20 mouse cellular contexts compared by ENCODE assay signal in genomic region chr13:97386511-97386910, GRCm38 (mm10).
DNase-seq lines count a peak whose midpoint lies in the region; ATAC-seq and TF ChIP-seq lines count a peak whose summit lies in the region.
"Had no signal": no experiment of that assay in that cellular context is flagged by ENCODE, and none has a peak within 500 bp of the region (broad histone marks: within the 10 kb centered on the region; RNA-seq: fewer than 3 reads in every experiment).

No protein-coding gene starts in this region.

- H3K9me3 ChIP-seq in lung, embryonic 14.5 days (ENCODE audit: low read depth, low read length) = no peaks in the 10 kb centered on the region
- H3K9me3 ChIP-seq in intestine, postnatal 0 days (ENCODE audit: control insufficient read depth) = no peaks in the 10 kb centered on the region
- no peaks in the 10 kb centered on the region for H3K9me3 ChIP-seq in stomach, embryonic 15.5 days
- H3K9me3 ChIP-seq in midbrain, embryonic 10.5 days (replicated peaks) = no peaks in the 10 kb centered on the region
- H3K9me3 ChIP-seq: embryonic facial prominence, embryonic 13.5 days; forebrain, embryonic 10.5 days; heart, embryonic 13.5 days; limb, embryonic 10.5 days; liver, embryonic 13.5 days had no signal

- no peak overlapping the region for H3K4me2 ChIP-seq in lung, embryonic 14.5 days
- no peak overlapping the region for H3K4me2 ChIP-seq in intestine, postnatal 0 days (replicated peaks; ENCODE audit: low read depth)
- H3K4me2 ChIP-seq in stomach, embryonic 15.5 days = no peak overlapping the region
- H3K4me2 ChIP-seq: embryonic facial prominence, embryonic 13.5 days; heart, embryonic 13.5 days; liver, embryonic 13.5 days had no signal

- H3K4me3 ChIP-seq in lung, embryonic 14.5 days (ENCODE audit: low read depth, low read length) = no peak overlapping the region
- no peak overlapping the region for H3K4me3 ChIP-seq in intestine, postnatal 0 days (ENCODE audit: low read depth, low read length)
- H3K4me3 ChIP-seq in stomach, embryonic 15.5 days (replicated peaks) = no peak overlapping the region
- H3K4me3 ChIP-seq in midbrain, embryonic 10.5 days = no peak overlapping the region
- H3K4me3 ChIP-seq: embryonic facial prominence, embryonic 13.5 days; forebrain, embryonic 10.5 days; heart, embryonic 13.5 days; limb, embryonic 10.5 days; liver, embryonic 13.5 days; megakaryocyte, embryonic 14.5 days had no signal

- no peak for TF ChIP-seq CTCF in lung, embryonic 14.5 days (IDR thresholded peaks at IDR 0.05; ENCODE audit: low read depth)
- TF ChIP-seq CTCF in intestine, postnatal 0 days (IDR thresholded peaks at IDR 0.05; ENCODE audit: low read depth) = no peak

- H3K36me3 ChIP-seq in lung, embryonic 14.5 days (ENCODE audit: insufficient read depth) = no peaks in the 10 kb centered on the region
- H3K36me3 ChIP-seq in intestine, postnatal 0 days (ENCODE audit: control insufficient read depth, insufficient read depth) = no peaks in the 10 kb centered on the region
- H3K36me3 ChIP-seq in stomach, embryonic 15.5 days = no peaks in the 10 kb centered on the region
- H3K36me3 ChIP-seq in midbrain, embryonic 10.5 days = no peaks in the 10 kb centered on the region
- H3K36me3 ChIP-seq: embryonic facial prominence, embryonic 13.5 days; forebrain, embryonic 10.5 days; heart, embryonic 13.5 days; limb, embryonic 10.5 days; liver, embryonic 13.5 days had no signal

- H3K4me1 ChIP-seq in lung, embryonic 14.5 days (ENCODE audit: insufficient read depth) = peaks cover 3% of the 10 kb centered on the region
- H3K4me1 ChIP-seq in intestine, postnatal 0 days (replicated peaks; ENCODE audit: control insufficient read depth, insufficient read depth, low read length) = peaks cover 12% of the 10 kb centered on the region
- H3K4me1 ChIP-seq in stomach, embryonic 15.5 days = peaks cover 4% of the 10 kb centered on the region
- peaks cover 17% of the 10 kb centered on the region for H3K4me1 ChIP-seq in midbrain, embryonic 10.5 days
- H3K4me1 ChIP-seq: megakaryocyte, embryonic 14.5 days had no signal

- DNase-seq in lung, embryonic 14.5 days = peak; percentile 40
- DNase-seq in lung, postnatal 10 days = no peak
- peak; percentile 38 for DNase-seq in Muller cell, postnatal 12 days (ENCODE audit: inconsistent ontology term)
- no peak for DNase-seq in kidney, postnatal 36 days
- DNase-seq in midbrain, embryonic 10.5 days (ENCODE audit: low spot score) = no peak
- DNase-seq in heart, adult 18-20 months = no peak
- DNase-seq: adrenal gland, adult 2 months; cerebellum, adult 18-20 months; kidney, adult 18-20 months; kidney, postnatal 14 days; liver, embryonic 13.5 days; right cerebral cortex, postnatal 25 days; thymus, postnatal 25 days had no signal

- H3K27ac ChIP-seq in lung, embryonic 14.5 days (ENCODE audit: low read depth) = no peak overlapping the region
- H3K27ac ChIP-seq in intestine, postnatal 0 days (ENCODE audit: low read depth, low read length) = no peak overlapping the region
- peak overlapping the region; percentile 21; the same call in 1 of the 2 replicates for H3K27ac ChIP-seq in stomach, embryonic 15.5 days
- H3K27ac ChIP-seq in midbrain, embryonic 10.5 days (replicated peaks) = no peak overlapping the region
- H3K27ac ChIP-seq: embryonic facial prominence, embryonic 13.5 days; forebrain, embryonic 10.5 days; heart, embryonic 13.5 days; limb, embryonic 10.5 days; liver, embryonic 13.5 days had no signal

- 16% methylated on average over 3 of the region's 3 CpGs for WGBS in lung, embryonic 14.5 days
- 20% methylated on average over 3 of the region's 3 CpGs for WGBS in intestine, postnatal 0 days
- 25% methylated on average over 3 of the region's 3 CpGs for WGBS in stomach, embryonic 15.5 days
- whole genome bisulfite sequencing in midbrain, embryonic 10.5 days = 75% methylated on average over 3 of the region's 3 CpGs

- no peaks in the 10 kb centered on the region for H3K27me3 ChIP-seq in lung, embryonic 14.5 days (ENCODE audit: insufficient read depth, low read length)
- no peaks in the 10 kb centered on the region for H3K27me3 ChIP-seq in intestine, postnatal 0 days (replicated peaks; ENCODE audit: control insufficient read depth, insufficient read depth, low read length)
- no peaks in the 10 kb centered on the region for H3K27me3 ChIP-seq in stomach, embryonic 15.5 days (replicated peaks)
- 0 out of 2 replicates have a peak, but pooled peaks cover 6% of the 10 kb centered on the region for H3K27me3 ChIP-seq in midbrain, embryonic 10.5 days (ENCODE audit: low read depth, poor library complexity, severe bottlenecking)
- H3K27me3 ChIP-seq: liver, embryonic 13.5 days had no signal

- H3K9ac ChIP-seq in lung, embryonic 14.5 days = no peak overlapping the region
- H3K9ac ChIP-seq in intestine, postnatal 0 days (ENCODE audit: low read depth, low read length) = no peak overlapping the region
- H3K9ac ChIP-seq in stomach, embryonic 15.5 days = no peak overlapping the region
- H3K9ac ChIP-seq: embryonic facial prominence, embryonic 13.5 days; heart, embryonic 13.5 days; liver, embryonic 13.5 days had no signal

- no peak for ATAC-seq in lung, embryonic 14.5 days (ENCODE audit: insufficient read depth)
- peak; percentile 59; the same call in 1 of the 2 replicates for ATAC-seq in intestine, postnatal 0 days
- ATAC-seq in stomach, embryonic 15.5 days (ENCODE audit: insufficient read depth, low FRiP score, low read depth) = peak; percentile 67; the same call in 1 of the 2 replicates

Comparison
In these comparisons a context has a peak if more than half of its experiments do, and no peak if none do; other contexts are left out.
1. DNase-seq: peak in lung, embryonic 14.5 days (single experiment) and Muller cell, postnatal 12 days (single experiment); none in lung, postnatal 10 days (single experiment), kidney, postnatal 36 days (0 of 2), midbrain, embryonic 10.5 days (single experiment) and heart, adult 18-20 months (0 of 2).